Mouse (Mus musculus): ENCODE results near the gene Atp8b2. TPM values are rescaled to one million over a fixed set of nuclear protein-coding genes. Genes with fewer than 3 reads are reported as not detected.

The Atp8b2 gene
- polyA plus RNA-seq, 1 experiment from 2014 or later, result 12.9 TPM

DNA sequence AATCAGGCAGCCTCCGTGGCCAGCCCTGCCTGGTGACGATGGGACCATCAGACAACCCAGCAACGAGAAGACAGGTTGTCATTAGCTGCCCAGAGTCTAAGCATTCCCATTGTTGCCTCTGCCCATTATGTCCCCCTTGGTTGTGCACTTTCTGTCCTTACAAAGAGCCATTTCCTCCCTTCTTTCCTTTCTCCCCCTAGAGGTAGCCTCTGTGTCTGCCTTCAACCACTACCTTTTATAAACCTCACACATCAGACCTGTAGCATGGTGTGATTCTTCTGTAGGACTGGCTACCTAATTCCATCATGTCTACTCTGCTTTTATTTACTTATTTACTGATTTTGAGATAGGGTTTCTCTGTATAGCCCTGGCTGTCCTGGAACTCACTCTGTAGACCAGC is 23.9 kb upstream of the Atp8b2 start:
- no peaks in the 10 kb centered on the region for H3K36me3 ChIP-seq (replicated peaks; ENCODE audit: control insufficient read depth, insufficient read depth)
- no peaks in the 10 kb centered on the region for H3K4me1 ChIP-seq (replicated peaks; ENCODE audit: control insufficient read depth, insufficient read depth, low read length)
- no peaks in the 10 kb centered on the region for H3K27me3 ChIP-seq (ENCODE audit: control insufficient read depth, insufficient read depth, low read length)
- no peak overlapping the region for H3K27ac ChIP-seq
- H3K9ac ChIP-seq, result no peak overlapping the region
- no peak overlapping the region for H3K4me2 ChIP-seq (replicated peaks)
- WGBS, result 59% methylated on average over 3 of the region's 3 CpGs
- ATAC-seq (ENCODE audit: low FRiP score) (no peak), DNase-seq (ENCODE audit: low spot score) (no peak)
- no peak overlapping the region for H3K4me3 ChIP-seq (replicated peaks; ENCODE audit: low read length)
- H3K9me3 ChIP-seq (ENCODE audit: control insufficient read depth, low read length), result no peaks in the 10 kb centered on the region

DNA sequence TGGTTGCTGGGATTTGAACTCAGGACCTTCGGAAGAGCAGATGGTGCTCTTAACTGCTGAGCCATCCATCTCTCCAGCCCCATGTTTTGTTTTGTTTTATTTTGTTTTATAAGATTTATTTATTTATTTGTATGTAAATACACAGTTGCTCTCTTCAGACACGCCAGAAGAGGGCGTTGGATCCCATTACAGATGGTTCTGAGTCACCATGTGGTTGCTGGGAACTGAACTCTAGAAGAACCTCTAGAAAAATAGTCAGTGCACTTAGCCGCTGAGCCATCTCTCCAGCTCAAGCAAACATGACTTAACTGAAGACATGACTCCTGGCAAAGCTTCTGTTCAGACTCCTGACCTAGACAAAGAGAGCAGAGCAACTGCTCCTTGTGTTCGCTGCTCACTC is 19.1 kb upstream of the Atp8b2 start:
- Histone ChIP-seq H3K4me1 (replicated peaks; ENCODE audit: control insufficient read depth, insufficient read depth, low read length) (no peaks in the 10 kb centered on the region), H3K9ac (no peak overlapping the region), H3K36me3 (replicated peaks; ENCODE audit: control insufficient read depth, insufficient read depth) (no peaks in the 10 kb centered on the region), H3K4me3 (replicated peaks; ENCODE audit: low read length) (no peak overlapping the region), H3K27me3 (ENCODE audit: control insufficient read depth, insufficient read depth, low read length) (no peaks in the 10 kb centered on the region), H3K9me3 (ENCODE audit: control insufficient read depth, low read length) (no peaks in the 10 kb centered on the region), H3K27ac (no peak overlapping the region), H3K4me2 (replicated peaks) (no peak overlapping the region)
- 77% methylated on average over 5 of the region's 5 CpGs for WGBS
- no peak for ATAC-seq (ENCODE audit: low FRiP score)
- no peak for DNase-seq (ENCODE audit: low spot score)

DNA sequence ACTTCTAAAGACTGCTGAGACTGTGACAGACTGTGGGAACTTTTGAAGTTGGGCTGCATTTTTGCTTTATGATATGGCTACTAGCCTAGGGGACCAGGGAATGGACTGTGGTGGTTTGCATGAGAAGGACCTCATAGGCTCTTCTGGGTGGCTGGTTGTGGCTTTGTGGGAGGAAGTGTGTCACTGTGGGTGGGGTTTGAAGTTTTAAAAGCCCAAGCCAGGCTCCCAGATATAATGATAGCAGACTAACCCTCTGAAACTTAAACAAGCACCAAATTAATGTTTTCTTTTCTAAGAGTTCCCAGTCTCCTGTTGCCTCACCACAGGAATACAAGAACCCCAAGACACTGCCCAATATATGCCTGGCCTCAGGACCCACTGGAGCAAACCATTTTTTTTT is 13.6 kb upstream of the Atp8b2 start:
- ATAC-seq (ENCODE audit: low FRiP score), result no peak

GRCm38 (mm10) chr3:89968509-89968908 is 5.2 kb upstream of the Atp8b2 start:
- H3K9me3 ChIP-seq (ENCODE audit: control insufficient read depth, low read length), result no peaks in the 10 kb centered on the region
- DNase-seq (ENCODE audit: low spot score) (no peak), ATAC-seq (ENCODE audit: low FRiP score) (no peak)
- H3K4me2 ChIP-seq (replicated peaks), result no peak overlapping the region
- H3K27ac ChIP-seq, result no peak overlapping the region
- peaks cover 12% of the 10 kb centered on the region for H3K4me1 ChIP-seq (replicated peaks; ENCODE audit: control insufficient read depth, insufficient read depth, low read length)
- no peak overlapping the region for H3K9ac ChIP-seq
- WGBS, result 77% methylated on average over 7 of the region's 7 CpGs
- H3K27me3 ChIP-seq (ENCODE audit: control insufficient read depth, insufficient read depth, low read length), result no peaks in the 10 kb centered on the region
- no peak overlapping the region for H3K4me3 ChIP-seq (replicated peaks; ENCODE audit: low read length)
- H3K36me3 ChIP-seq (replicated peaks; ENCODE audit: control insufficient read depth, insufficient read depth), result no peaks in the 10 kb centered on the region

More for the DNA sequence above, 13.6 kb upstream of the Atp8b2 start:
- no peak overlapping the region for H3K27ac ChIP-seq
- H3K27me3 ChIP-seq (ENCODE audit: control insufficient read depth, insufficient read depth, low read length), result no peaks in the 10 kb centered on the region
- H3K9me3 ChIP-seq (ENCODE audit: control insufficient read depth, low read length), result no peaks in the 10 kb centered on the region
- no peaks in the 10 kb centered on the region for H3K36me3 ChIP-seq (replicated peaks; ENCODE audit: control insufficient read depth, insufficient read depth)
- H3K4me1 ChIP-seq (replicated peaks; ENCODE audit: control insufficient read depth, insufficient read depth, low read length), result no peaks in the 10 kb centered on the region
- H3K9ac ChIP-seq, result no peak overlapping the region
- H3K4me3 ChIP-seq (replicated peaks; ENCODE audit: low read length), result no peak overlapping the region
- no peak for DNase-seq (ENCODE audit: low spot score)
- no peak overlapping the region for H3K4me2 ChIP-seq (replicated peaks)

DNA sequence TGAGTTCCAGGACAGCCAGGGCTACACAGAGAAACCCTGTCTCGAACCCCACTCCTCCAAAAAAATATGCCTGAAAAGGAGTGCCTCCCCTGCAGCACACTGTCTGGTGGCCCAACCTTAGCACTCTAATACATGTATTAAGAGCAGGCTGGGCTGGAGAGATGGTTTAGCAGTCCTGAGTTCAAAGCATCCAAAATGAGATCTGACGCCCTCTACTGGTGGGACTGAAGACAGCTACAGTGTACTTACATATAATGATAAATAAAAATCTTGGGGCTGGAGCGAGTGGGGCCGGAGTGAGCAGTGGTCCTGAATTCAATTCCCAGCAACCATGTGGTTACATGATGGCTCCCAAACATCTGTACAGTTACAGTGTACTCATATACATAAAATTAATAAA is 3.6 kb upstream of the Atp8b2 start:
- H3K36me3 ChIP-seq (replicated peaks; ENCODE audit: control insufficient read depth, insufficient read depth), result no peaks in the 10 kb centered on the region
- H3K4me1 ChIP-seq (replicated peaks; ENCODE audit: control insufficient read depth, insufficient read depth, low read length), result peaks cover 15% of the 10 kb centered on the region
- H3K4me3 ChIP-seq (replicated peaks; ENCODE audit: low read length), result no peak overlapping the region
- no peak overlapping the region for H3K4me2 ChIP-seq (replicated peaks)
- H3K27ac ChIP-seq, result no peak overlapping the region
- no peaks in the 10 kb centered on the region for H3K9me3 ChIP-seq (ENCODE audit: control insufficient read depth, low read length)
- no peaks in the 10 kb centered on the region for H3K27me3 ChIP-seq (ENCODE audit: control insufficient read depth, insufficient read depth, low read length)
- WGBS, result 69% methylated on average over 4 of the region's 4 CpGs
- no peak for DNase-seq (ENCODE audit: low spot score)
- ATAC-seq (ENCODE audit: low FRiP score), result no peak
- no peak overlapping the region for H3K9ac ChIP-seq

DNA sequence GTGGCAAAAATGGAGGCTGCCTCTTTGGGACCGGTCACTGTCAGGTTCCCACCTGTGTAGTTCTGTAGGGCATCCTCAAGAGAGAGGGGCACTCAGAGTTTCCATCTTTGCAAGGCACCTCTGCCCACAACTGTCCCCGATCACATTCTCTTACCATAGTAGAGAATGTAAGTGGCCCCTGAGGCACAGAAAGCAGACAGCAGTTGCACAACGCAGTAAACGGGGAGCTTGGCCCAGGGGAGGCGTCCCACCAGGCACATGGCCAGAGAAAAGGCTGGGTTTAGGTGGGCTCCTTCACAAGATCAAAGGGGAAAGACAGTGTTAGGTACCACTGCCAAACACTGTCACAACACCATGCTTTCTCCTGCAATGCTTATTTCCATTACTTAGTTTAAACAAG is 2.7 kb upstream of the Atp8b2 start:
- 88% methylated on average over 5 of the region's 5 CpGs for WGBS
- H3K36me3 ChIP-seq (replicated peaks; ENCODE audit: control insufficient read depth, insufficient read depth), result no peaks in the 10 kb centered on the region
- no peak for DNase-seq (ENCODE audit: low spot score)

GRCm38 (mm10) chr3:89965557-89965956 is 2.2 kb upstream of the Atp8b2 start:
- Histone ChIP-seq H3K36me3 (replicated peaks; ENCODE audit: control insufficient read depth, insufficient read depth) (no peaks in the 10 kb centered on the region), H3K9me3 (ENCODE audit: control insufficient read depth, low read length) (no peaks in the 10 kb centered on the region), H3K4me3 (replicated peaks; ENCODE audit: low read length) (no peak overlapping the region), H3K9ac (no peak overlapping the region), H3K4me1 (replicated peaks; ENCODE audit: control insufficient read depth, insufficient read depth, low read length) (peaks cover 29% of the 10 kb centered on the region), H3K27ac (no peak overlapping the region), H3K27me3 (ENCODE audit: control insufficient read depth, insufficient read depth, low read length) (no peaks in the 10 kb centered on the region), H3K4me2 (replicated peaks) (no peak overlapping the region)
- WGBS, result 97% methylated on average over 8 of the region's 8 CpGs
- ATAC-seq (ENCODE audit: low FRiP score) (no peak), DNase-seq (ENCODE audit: low spot score) (no peak)

More for the DNA sequence above, 2.7 kb upstream of the Atp8b2 start:
- no peak overlapping the region for H3K27ac ChIP-seq
- H3K9me3 ChIP-seq (ENCODE audit: control insufficient read depth, low read length), result no peaks in the 10 kb centered on the region
- H3K4me2 ChIP-seq (replicated peaks), result no peak overlapping the region
- H3K27me3 ChIP-seq (ENCODE audit: control insufficient read depth, insufficient read depth, low read length), result no peaks in the 10 kb centered on the region
- ATAC-seq (ENCODE audit: low FRiP score), result no peak
- H3K9ac ChIP-seq, result no peak overlapping the region
- H3K4me3 ChIP-seq (replicated peaks; ENCODE audit: low read length), result no peak overlapping the region
- H3K4me1 ChIP-seq (replicated peaks; ENCODE audit: control insufficient read depth, insufficient read depth, low read length), result peaks cover 25% of the 10 kb centered on the region

- 36% methylated on average over 22 of the region's 22 CpGs for WGBS
- H3K27me3 ChIP-seq (ENCODE audit: control insufficient read depth, insufficient read depth, low read length), result no peaks in the 10 kb centered on the region
- H3K4me1 ChIP-seq (replicated peaks; ENCODE audit: control insufficient read depth, insufficient read depth, low read length), result peaks cover 41% of the 10 kb centered on the region
- DNase-seq (ENCODE audit: low spot score) (peak; percentile 77), ATAC-seq (ENCODE audit: low FRiP score) (no peak)
- peak overlapping the region; percentile 90 for H3K27ac ChIP-seq
- H3K4me3 ChIP-seq (replicated peaks; ENCODE audit: low read length), result peak overlapping the region; percentile 92
- H3K9me3 ChIP-seq (ENCODE audit: control insufficient read depth, low read length), result no peaks in the 10 kb centered on the region
- H3K4me2 ChIP-seq (replicated peaks), result peak overlapping the region; percentile 95
- H3K36me3 ChIP-seq (replicated peaks; ENCODE audit: control insufficient read depth, insufficient read depth), result no peaks in the 10 kb centered on the region
- peak overlapping the region; percentile 93 for H3K9ac ChIP-seq
Measured at GRCm38 (mm10) chr3:89963926-89964739, 825 bp upstream of the Atp8b2 start.

GRCm38 (mm10) chr3:89962751-89963220 is 522 bp downstream of the Atp8b2 start:
- 0% methylated on average over 30 of the region's 30 CpGs for WGBS

More at GRCm38 (mm10) chr3:89962751-89963220, 522 bp downstream of the Atp8b2 start:
- Histone ChIP-seq H3K4me2 (replicated peaks) (peak overlapping the region; percentile 95), H3K4me3 (replicated peaks; ENCODE audit: low read length) (peak overlapping the region; percentile 92), H3K9ac (peak overlapping the region; percentile 93), H3K9me3 (ENCODE audit: control insufficient read depth, low read length) (no peaks in the 10 kb centered on the region), H3K36me3 (replicated peaks; ENCODE audit: control insufficient read depth, insufficient read depth) (peaks cover 10% of the 10 kb centered on the region), H3K4me1 (replicated peaks; ENCODE audit: control insufficient read depth, insufficient read depth, low read length) (peaks cover 42% of the 10 kb centered on the region), H3K27ac (peak overlapping the region; percentile 90), H3K27me3 (ENCODE audit: control insufficient read depth, insufficient read depth, low read length) (no peaks in the 10 kb centered on the region)
- ATAC-seq (ENCODE audit: low FRiP score) (peak; percentile 38), DNase-seq (ENCODE audit: low spot score) (peak; percentile 33)
